Mouse (Mus musculus): ENCODE measurements around the gene Znrf3. TPM values are rescaled to one million over a fixed set of nuclear protein-coding genes. Genes with fewer than 3 reads are reported as not detected.

Znrf3 gene
- total and polyA plus RNA-seq, 3 experiments = 2.1 to 7.7 (median 3.1) TPM

DNA sequence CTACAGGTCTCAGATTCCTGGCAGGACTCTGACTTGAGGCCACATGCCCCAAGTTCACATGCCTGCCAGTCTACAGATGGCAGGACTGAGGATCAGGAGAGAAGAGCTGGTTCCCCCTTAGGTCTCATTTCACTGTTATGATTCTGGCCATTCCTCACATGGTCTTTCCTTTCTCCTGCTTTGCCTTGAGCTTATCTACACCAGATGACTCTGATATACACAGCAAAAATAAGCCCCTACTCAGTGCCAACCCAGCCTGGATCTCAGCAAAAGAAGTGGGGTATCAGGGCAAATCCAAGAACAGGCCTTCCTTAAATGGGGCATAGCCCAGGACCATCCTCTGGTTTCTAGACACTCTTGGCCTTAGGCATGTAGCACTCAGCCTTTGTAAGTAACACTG, 21.6 kb downstream of the Znrf3 start:
- no peak overlapping the region for H3K4me3 ChIP-seq (ENCODE audit: low read depth, low read length)
- H3K9me3 ChIP-seq (replicated peaks) = no peaks in the 10 kb centered on the region
- no peaks in the 10 kb centered on the region for H3K27me3 ChIP-seq (ENCODE audit: insufficient read depth, low read length)
- no peak for TF ChIP-seq TAL1 (conservative IDR thresholded peaks at IDR 0.05; ENCODE audit: low read depth, low read length)
- DNase-seq (ENCODE audit: low spot score) (no peak), ATAC-seq (ENCODE audit: extremely low read depth, insufficient number of reproducible peaks, low FRiP score, poor library complexity, severe bottlenecking) (no peak)
- H3K4me1 ChIP-seq (ENCODE audit: insufficient read depth, low read depth, low read length) = peaks cover 5% of the 10 kb centered on the region; the same call in 1 of the 2 replicates
- H3K36me3 ChIP-seq (replicated peaks) = peaks cover 2% of the 10 kb centered on the region

- H3K36me3 ChIP-seq (replicated peaks) = peaks cover 2% of the 10 kb centered on the region
- no peak for TF ChIP-seq GATA2 (IDR thresholded peaks at IDR 0.05; ENCODE audit: borderline replicate concordance, low read depth, low read length)
- no peak for TF ChIP-seq CTCF (IDR thresholded peaks at IDR 0.05; ENCODE audit: low read depth, low read length)
- TF ChIP-seq GATA1 (IDR thresholded peaks at IDR 0.05; ENCODE audit: borderline replicate concordance, low read length) = no peak
- TF ChIP-seq POLR2AphosphoS5 (IDR thresholded peaks at IDR 0.05; ENCODE audit: insufficient replicate concordance, low read depth, low read length) = no peak
- TF ChIP-seq TAL1 (conservative IDR thresholded peaks at IDR 0.05; ENCODE audit: low read depth, low read length) = no peak
- no peaks in the 10 kb centered on the region for H3K9me3 ChIP-seq (replicated peaks)
- ATAC-seq (ENCODE audit: extremely low read depth, insufficient number of reproducible peaks, low FRiP score, poor library complexity, severe bottlenecking) = no peak
- no peak for DNase-seq (ENCODE audit: low spot score)
- no peak overlapping the region for H3K4me3 ChIP-seq (ENCODE audit: low read depth, low read length)
- H3K4me1 ChIP-seq (ENCODE audit: insufficient read depth, low read depth, low read length) = peaks cover 5% of the 10 kb centered on the region; the same call in 1 of the 2 replicates
- no peaks in the 10 kb centered on the region for H3K27me3 ChIP-seq (ENCODE audit: insufficient read depth, low read length)
These were observed 22.4 kb downstream of the Znrf3 start for GRCm38 (mm10) chr11:5422252-5422636.

DNA sequence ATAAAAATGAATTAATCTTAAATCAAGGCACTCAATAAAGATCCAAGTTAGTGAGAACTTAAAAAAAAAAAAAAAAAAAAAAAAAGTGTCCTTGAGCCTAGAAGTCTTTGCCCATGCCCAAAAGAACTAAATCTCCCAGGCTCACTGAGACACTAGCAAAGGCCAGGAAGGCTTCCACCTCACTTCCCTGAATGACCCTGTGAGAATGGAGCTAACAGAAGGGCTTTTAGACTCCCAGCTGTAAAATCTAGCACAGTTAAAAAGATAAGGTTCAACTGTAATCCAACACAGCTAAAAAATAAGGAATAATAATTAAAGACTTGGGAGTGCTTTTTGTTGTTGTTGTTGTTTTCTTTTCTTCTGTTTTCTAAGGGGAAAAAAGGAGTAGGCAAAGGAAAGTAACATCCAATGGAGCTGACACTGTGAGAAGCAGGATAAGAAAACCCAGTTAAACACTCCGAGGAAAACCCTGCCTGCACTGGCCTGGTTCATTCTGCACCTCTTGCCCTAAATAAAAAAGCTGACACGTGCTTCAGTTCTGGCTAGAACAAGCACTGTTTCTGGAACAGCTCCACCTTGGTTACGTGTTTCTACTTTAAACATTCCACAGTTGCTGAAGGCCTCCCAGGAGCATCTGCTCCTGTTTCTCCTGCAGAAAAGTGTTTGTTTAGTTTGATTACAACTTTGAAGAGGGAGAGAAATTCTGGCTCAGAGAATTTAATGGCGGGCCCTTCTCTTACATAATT, 23.0 kb downstream of the Znrf3 start:
- ATAC-seq (ENCODE audit: extremely low read depth, insufficient number of reproducible peaks, low FRiP score, poor library complexity, severe bottlenecking) (no peak), DNase-seq (ENCODE audit: low spot score) (no peak)
- no peak for TF ChIP-seq POLR2AphosphoS5 (IDR thresholded peaks at IDR 0.05; ENCODE audit: insufficient replicate concordance, low read depth, low read length)
- TF ChIP-seq GATA1 (IDR thresholded peaks at IDR 0.05; ENCODE audit: borderline replicate concordance, low read length) = no peak
- TF ChIP-seq GATA2 (IDR thresholded peaks at IDR 0.05; ENCODE audit: borderline replicate concordance, low read depth, low read length) = no peak
- no peak for TF ChIP-seq TAL1 (conservative IDR thresholded peaks at IDR 0.05; ENCODE audit: low read depth, low read length)
- TF ChIP-seq CTCF (IDR thresholded peaks at IDR 0.05; ENCODE audit: low read depth, low read length) = no peak

DNA sequence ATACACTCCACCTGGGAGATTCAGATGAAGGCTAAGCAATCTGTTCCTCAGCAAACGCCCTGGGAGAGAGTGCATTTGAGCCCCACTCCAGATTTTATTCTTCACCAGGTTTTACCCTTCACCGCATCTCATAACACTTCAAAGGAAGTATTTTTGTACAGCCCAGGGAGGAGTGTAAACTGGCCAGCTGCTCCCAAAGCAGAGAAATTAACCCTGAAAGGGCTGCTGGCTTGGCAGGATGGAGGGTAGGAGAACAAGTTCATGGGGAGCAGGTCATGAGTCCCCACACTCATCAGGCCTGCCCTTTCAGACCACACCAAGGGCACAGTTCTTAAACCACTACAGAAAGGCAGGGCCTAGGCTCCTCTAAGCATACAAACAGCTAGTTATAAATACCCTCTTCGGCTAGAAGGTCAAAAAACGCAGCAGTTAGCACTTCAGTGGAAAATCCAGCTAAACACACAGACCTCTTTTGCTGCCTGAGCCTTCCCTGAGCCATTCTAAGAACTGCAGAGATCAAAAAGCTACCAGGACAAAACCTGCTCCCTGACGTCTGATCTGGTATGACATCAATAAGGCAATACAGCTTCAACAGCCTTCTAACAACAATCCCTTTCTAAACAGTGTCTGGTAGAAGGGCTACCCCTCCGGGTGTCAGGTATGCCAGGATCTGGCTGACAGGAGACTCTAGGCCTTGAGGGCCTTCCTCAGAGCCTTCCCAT, 28.9 kb downstream of the Znrf3 start:
- H3K4me1 ChIP-seq (ENCODE audit: insufficient read depth, low read depth, low read length) = peaks cover 4% of the 10 kb centered on the region; the same call in 1 of the 2 replicates
- DNase-seq (ENCODE audit: low spot score) (no peak), ATAC-seq (ENCODE audit: extremely low read depth, insufficient number of reproducible peaks, low FRiP score, poor library complexity, severe bottlenecking) (no peak)
- no peaks in the 10 kb centered on the region for H3K27me3 ChIP-seq (ENCODE audit: insufficient read depth, low read length)
- no peaks in the 10 kb centered on the region for H3K9me3 ChIP-seq (replicated peaks)
- no peaks in the 10 kb centered on the region for H3K36me3 ChIP-seq (replicated peaks)
- TF ChIP-seq TAL1 (conservative IDR thresholded peaks at IDR 0.05; ENCODE audit: low read depth, low read length) = no peak
- no peak for TF ChIP-seq POLR2AphosphoS5 (IDR thresholded peaks at IDR 0.05; ENCODE audit: insufficient replicate concordance, low read depth, low read length)
- TF ChIP-seq GATA1 (IDR thresholded peaks at IDR 0.05; ENCODE audit: borderline replicate concordance, low read length) = no peak
- TF ChIP-seq CTCF (IDR thresholded peaks at IDR 0.05; ENCODE audit: low read depth, low read length) = no peak
- no peak for TF ChIP-seq GATA2 (IDR thresholded peaks at IDR 0.05; ENCODE audit: borderline replicate concordance, low read depth, low read length)
- H3K4me3 ChIP-seq (ENCODE audit: low read depth, low read length) = no peak overlapping the region

More for the DNA sequence above, 23.0 kb downstream of the Znrf3 start:
- H3K36me3 ChIP-seq (replicated peaks) = peaks cover 2% of the 10 kb centered on the region
- H3K27me3 ChIP-seq (ENCODE audit: insufficient read depth, low read length) = no peaks in the 10 kb centered on the region
- no peak overlapping the region for H3K4me3 ChIP-seq (ENCODE audit: low read depth, low read length)
- H3K9me3 ChIP-seq (replicated peaks) = no peaks in the 10 kb centered on the region
- peaks cover 5% of the 10 kb centered on the region; the same call in 1 of the 2 replicates for H3K4me1 ChIP-seq (ENCODE audit: insufficient read depth, low read depth, low read length)

DNA sequence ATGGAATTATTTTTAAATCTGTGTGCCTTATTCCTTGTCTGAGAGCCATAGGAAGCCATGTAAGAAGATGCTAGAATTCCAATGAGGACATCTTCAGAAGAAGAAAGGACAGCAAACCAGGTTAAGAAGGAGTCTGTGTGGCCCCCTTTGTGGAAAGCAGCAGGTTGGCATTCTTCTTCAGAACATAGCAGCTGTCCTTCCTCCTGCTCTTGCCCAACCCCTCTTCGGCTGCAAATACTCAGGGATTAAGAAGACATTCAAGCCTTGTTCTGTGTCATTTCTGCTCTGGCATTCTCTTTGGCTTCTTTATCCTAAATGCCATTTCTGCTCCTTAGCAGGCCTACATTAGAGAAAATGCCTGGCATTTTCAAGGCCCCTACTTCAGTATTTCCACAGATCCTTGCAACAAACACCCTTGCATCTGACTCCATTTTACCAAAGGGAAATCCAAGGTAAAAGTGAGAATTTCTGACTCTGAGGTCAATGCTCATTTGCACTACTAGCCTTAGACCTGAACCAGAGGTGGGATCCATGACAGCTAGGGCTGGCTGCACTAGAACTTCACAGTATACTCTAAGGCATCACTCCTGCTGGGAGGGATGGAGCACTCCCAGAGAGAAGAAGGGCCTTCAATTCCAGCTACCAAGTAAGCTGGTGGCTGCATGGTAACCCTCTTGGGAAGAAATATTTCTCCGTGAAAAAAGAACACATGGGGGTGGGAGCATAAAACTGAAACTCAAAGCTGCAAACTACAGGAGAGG, 29.6 kb downstream of the Znrf3 start:
- ATAC-seq (ENCODE audit: extremely low read depth, insufficient number of reproducible peaks, low FRiP score, poor library complexity, severe bottlenecking) (no peak), DNase-seq (ENCODE audit: low spot score) (no peak)
- H3K36me3 ChIP-seq (replicated peaks) = peaks cover under 1% of the 10 kb centered on the region
- TF ChIP-seq TAL1 (conservative IDR thresholded peaks at IDR 0.05; ENCODE audit: low read depth, low read length) (no peak), GATA1 (IDR thresholded peaks at IDR 0.05; ENCODE audit: borderline replicate concordance, low read length) (no peak), CTCF (IDR thresholded peaks at IDR 0.05; ENCODE audit: low read depth, low read length) (no peak), GATA2 (IDR thresholded peaks at IDR 0.05; ENCODE audit: borderline replicate concordance, low read depth, low read length) (no peak), POLR2AphosphoS5 (IDR thresholded peaks at IDR 0.05; ENCODE audit: insufficient replicate concordance, low read depth, low read length) (no peak)
- peaks cover 4% of the 10 kb centered on the region; the same call in 1 of the 2 replicates for H3K4me1 ChIP-seq (ENCODE audit: insufficient read depth, low read depth, low read length)
- H3K27me3 ChIP-seq (ENCODE audit: insufficient read depth, low read length) = no peaks in the 10 kb centered on the region
- no peaks in the 10 kb centered on the region for H3K9me3 ChIP-seq (replicated peaks)
- no peak overlapping the region for H3K4me3 ChIP-seq (ENCODE audit: low read depth, low read length)

All from G1E (cell line).